Mouse (Mus musculus) liver, embryonic 14.5 days (tissue): ENCODE data around the gene Hsd17b14. TPM values are rescaled to one million over a fixed set of nuclear protein-coding genes. Genes with fewer than 3 reads are reported as not detected.

ENCODE experiments used
- ATAC-seq: fragments of 200-750 bp; cut with Nextera tagmentation; 2 replicates; pipeline ENCODE4 v1.8.0; 2017; ENCODE audit warnings: moderate number of reproducible peaks, mild to moderate bottlenecking, moderate library complexity; ENCODE audit not compliant: insufficient read depth
- DNase-seq, 3 experiments: peaks; one replicate each; pipeline ENCODE4 v3.0.0-alpha.2; 2012 to 2013; ENCODE audit warnings: low read depth in 3 of 3, low spot score in 3 of 3
- H3K27ac ChIP-seq: fragments of 300-500 bp; sonication (generic); 2 replicates; pipeline ENCODE4 v1.5.1; 2014; ENCODE audit warnings: moderate library complexity, mild to moderate bottlenecking, control low read depth, inconsistent platforms
- H3K27me3 ChIP-seq: fragments of 300-500 bp; sonication (generic); 2 replicates; pipeline ENCODE4 v1.6.1; 2014; ENCODE audit warnings: mild to moderate bottlenecking, low read length, moderate library complexity; ENCODE audit not compliant: control insufficient read depth, insufficient read depth
- H3K36me3 ChIP-seq: fragments of 300-500 bp; sonication (generic); replicated peaks from 2 replicates; pipeline ENCODE4 v1.6.1; 2014; ENCODE audit warnings: low read depth; ENCODE audit not compliant: control insufficient read depth, insufficient read depth
- H3K4me1 ChIP-seq, 2 experiments: fragments of 200-500 bp in 1 of 2; fragments of 300-500 bp in 1 of 2; sonication (generic) in 1 of 2; replicated peaks; 2 replicates each; pipeline ENCODE4 v1.6.1; 2012 to 2014; ENCODE audit warnings: antibody characterized with exemption in 1 of 2, inconsistent platforms in 1 of 2, low read length in 1 of 2; ENCODE audit not compliant: control insufficient read depth in 2 of 2, insufficient read depth in 2 of 2
- H3K4me2 ChIP-seq: fragments of 300-500 bp; sonication (generic); 2 replicates; pipeline ENCODE4 v1.6.1; 2014; ENCODE audit warnings: low read depth, mild to moderate bottlenecking, control low read depth, moderate library complexity
- H3K4me3 ChIP-seq, 2 experiments: fragments of 200-500 bp in 1 of 2; fragments of 300-500 bp in 1 of 2; sonication (generic) in 1 of 2; 2 replicates each; pipeline ENCODE4 v1.5.1; 2012 to 2014; ENCODE audit warnings: low read depth in 2 of 2, low read length in 2 of 2, mild to moderate bottlenecking in 2 of 2, control low read depth in 1 of 2, inconsistent platforms in 1 of 2, moderate library complexity in 1 of 2; ENCODE audit not compliant: insufficient read depth in 1 of 2
- H3K9ac ChIP-seq: fragments of 300-500 bp; sonication (generic); replicated peaks from 2 replicates; pipeline ENCODE4 v1.6.1; 2014; ENCODE audit warnings: mild to moderate bottlenecking, control low read depth, moderate library complexity
- H3K9me3 ChIP-seq: fragments of 300-500 bp; sonication (generic); 2 replicates; pipeline ENCODE4 v1.6.1; 2016; ENCODE audit warnings: low read length, mixed read lengths; ENCODE audit not compliant: control insufficient read depth
- CTCF ChIP-seq: IDR thresholded peaks from 2 replicates; pipeline ENCODE4 v1.5.1; 2016; ENCODE audit warnings: antibody characterized with exemption, low read depth, control low read depth
- EP300 ChIP-seq: IDR thresholded peaks from 2 replicates; pipeline ENCODE4 v1.6.1; 2016; ENCODE audit warnings: antibody characterized with exemption, low read depth
- WGBS: fragments of 180-500 bp; shearing (Covaris S2); extraction: QIAGEN DNeasy Blood & Tissue Kit; methylation state at CpG from one replicate; pipeline ENCODE4 v1.1.7; 2014; ENCODE audit not compliant: insufficient replicate concordance; 5-methylcytosine and 5-hydroxymethylcytosine counted together
- polyA plus RNA-seq, 2 experiments: library from polyadenylated mRNA; depleted of rRNA in 1 of 2; stranded (reverse) in 1 of 2; unstranded in 1 of 2; fragments of >200 nt; fragmentation: Nextera tagmentation in 1 of 2; extraction: Ambion mirVana in 1 of 2; gene quantifications; 2 replicates each; pipeline versions ENCODE4 v1.2.1 to v1.2.3; 2012 to 2014

The Hsd17b14 gene
- polyA plus RNA-seq, 2 experiments = 1.2 to 2.1 TPM

GRCm38 (mm10) chr7:45587631-45588592 lies 33.2 kb downstream of the Hsd17b14 start:
- Histone ChIP-seq H3K27me3 (no peaks in the 10 kb centered on the region), H3K36me3 (peaks cover 4% of the 10 kb centered on the region; the same call in 1 of the 2 replicates), H3K27ac (no peak overlapping the region), H3K4me2 (no peak overlapping the region), H3K9me3 (no peaks in the 10 kb centered on the region), H3K4me1 (0 out of 4 replicates have a peak, but pooled peaks cover 0 to 4% of the 10 kb centered on the region in 2 experiments), H3K9ac (no peak overlapping the region), H3K4me3 (no peak overlapping the region)
- 84% methylated on average over 23 of the region's 23 CpGs for WGBS
- no peak for DNase-seq
- TF ChIP-seq CTCF (no peak), EP300 (no peak)
- no peak for ATAC-seq

- ATAC-seq (peak; percentile 85), DNase-seq (peak; percentile 76 to 83 (median 79))
- H3K4me2 ChIP-seq = peak overlapping the region; percentile 57
- TF ChIP-seq EP300 = no peak
- TF ChIP-seq CTCF = peak; percentile 96
- no peaks in the 10 kb centered on the region for H3K9me3 ChIP-seq
- H3K4me1 ChIP-seq = 0 out of 4 replicates have a peak, but pooled peaks cover 0 to 4% of the 10 kb centered on the region in 2 experiments
- H3K36me3 ChIP-seq = peaks cover 4% of the 10 kb centered on the region; the same call in 1 of the 2 replicates
- H3K27me3 ChIP-seq = no peaks in the 10 kb centered on the region
- peak overlapping the region; percentile 41 to 54 for H3K4me3 ChIP-seq
- no peak overlapping the region for H3K9ac ChIP-seq
- no peak overlapping the region for H3K27ac ChIP-seq
- WGBS = 9% methylated on average over 19 of the region's 19 CpGs
These were observed 34.5 kb downstream of the Hsd17b14 start for GRCm38 (mm10) chr7:45589173-45589572.

- ATAC-seq = no peak
- Histone ChIP-seq H3K9me3 (no peaks in the 10 kb centered on the region), H3K9ac (no peak overlapping the region), H3K36me3 (peaks cover 4% of the 10 kb centered on the region; the same call in 1 of the 2 replicates), H3K4me2 (no peak overlapping the region), H3K4me1 (0 out of 4 replicates have a peak, but pooled peaks cover 0 to 4% of the 10 kb centered on the region in 2 experiments), H3K4me3 (no peak overlapping the region), H3K27me3 (no peaks in the 10 kb centered on the region), H3K27ac (no peak overlapping the region)
- 80% methylated on average over 5 of the region's 5 CpGs for WGBS
- DNase-seq = no peak
- TF ChIP-seq CTCF (no peak), EP300 (no peak)
These were observed 35.2 kb downstream of the Hsd17b14 start for GRCm38 (mm10) chr7:45589898-45590297.

GRCm38 (mm10) chr7:45590874-45591273 lies 36.2 kb downstream of the Hsd17b14 start:
- TF ChIP-seq CTCF (peak; percentile 55), EP300 (no peak)
- WGBS = 47% methylated on average over 3 of the region's 3 CpGs
- Histone ChIP-seq H3K9me3 (no peaks in the 10 kb centered on the region), H3K9ac (no peak overlapping the region), H3K36me3 (no peaks in the 10 kb centered on the region), H3K27ac (no peak overlapping the region), H3K4me1 (0 out of 4 replicates have a peak, but pooled peaks cover 0 to 4% of the 10 kb centered on the region in 2 experiments), H3K27me3 (no peaks in the 10 kb centered on the region), H3K4me2 (no peak overlapping the region), H3K4me3 (no peak overlapping the region)
- no peak for DNase-seq
- no peak for ATAC-seq

GRCm38 (mm10) chr7:45591880-45592279 lies 37.2 kb downstream of the Hsd17b14 start:
- H3K9ac ChIP-seq = no peak overlapping the region
- TF ChIP-seq CTCF (no peak), EP300 (no peak)
- H3K27me3 ChIP-seq = no peaks in the 10 kb centered on the region
- no peak overlapping the region for H3K4me3 ChIP-seq
- ATAC-seq = no peak
- H3K36me3 ChIP-seq = no peaks in the 10 kb centered on the region
- 45% methylated on average over 7 of the region's 7 CpGs for WGBS
- no peak overlapping the region for H3K4me2 ChIP-seq
- no peaks in the 10 kb centered on the region for H3K9me3 ChIP-seq
- H3K4me1 ChIP-seq = 0 out of 4 replicates have a peak, but pooled peaks cover 0 to 4% of the 10 kb centered on the region in 2 experiments
- peak in 1 of 3 experiments; percentile 22 for DNase-seq
- H3K27ac ChIP-seq = no peak overlapping the region
